Mouse (Mus musculus) heart, embryonic 13.5 days (tissue): ENCODE results near the gene Dlx5. TPM values are rescaled to one million over a fixed set of nuclear protein-coding genes. Genes with fewer than 3 reads are reported as not detected.

Source experiments
- ATAC-seq: fragments of 200-750 bp; cut with Nextera tagmentation; 2 replicates; pipeline ENCODE4 v1.8.0; 2017; ENCODE audit warnings: moderate TSS enrichment; ENCODE audit not compliant: insufficient number of reproducible peaks, low FRiP score, low TSS enrichment; ENCODE audit errors: extremely low read depth
- H3K27ac ChIP-seq: fragments of 300-500 bp; sonication (generic); replicated peaks from 2 replicates; pipeline ENCODE4 v1.5.1; 2015; ENCODE audit warnings: moderate library complexity, mild to moderate bottlenecking, inconsistent platforms
- H3K27me3 ChIP-seq: fragments of 300-500 bp; sonication (generic); replicated peaks from 2 replicates; pipeline ENCODE4 v1.6.1; 2015; ENCODE audit warnings: mild to moderate bottlenecking, inconsistent platforms
- H3K36me3 ChIP-seq: fragments of 300-500 bp; sonication (generic); 2 replicates; pipeline ENCODE4 v1.6.1; 2015; ENCODE audit warnings: mild to moderate bottlenecking, inconsistent platforms
- H3K4me1 ChIP-seq: fragments of 300-500 bp; sonication (generic); 2 replicates; pipeline ENCODE4 v1.6.1; 2015; ENCODE audit warnings: inconsistent platforms
- H3K4me2 ChIP-seq: fragments of 300-500 bp; sonication (generic); 2 replicates; pipeline ENCODE4 v1.6.1; 2015; ENCODE audit warnings: inconsistent platforms, mild to moderate bottlenecking, moderate library complexity
- H3K4me3 ChIP-seq: fragments of 300-500 bp; sonication (generic); 2 replicates; pipeline ENCODE4 v1.5.1; 2015; ENCODE audit warnings: moderate library complexity, mild to moderate bottlenecking, inconsistent platforms
- H3K9ac ChIP-seq: fragments of 300-500 bp; sonication (generic); 2 replicates; pipeline ENCODE4 v1.6.1; 2015; ENCODE audit warnings: inconsistent platforms, mild to moderate bottlenecking, moderate library complexity
- H3K9me3 ChIP-seq: fragments of 300-500 bp; sonication (generic); 2 replicates; pipeline ENCODE4 v1.6.1; 2016; ENCODE audit warnings: inconsistent platforms
- WGBS: fragments of 180-500 bp; shearing (Covaris S2); methylation state at CpG from one replicate; pipeline ENCODE4 v1.1.7; 2015; ENCODE audit warnings: mixed read lengths; 5-methylcytosine and 5-hydroxymethylcytosine counted together
- polyA plus RNA-seq: library from polyadenylated mRNA; unstranded; fragments of >200 nt; fragmentation: Nextera tagmentation; extraction: Ambion mirVana; gene quantifications from 2 replicates; pipeline ENCODE4 v1.2.1, GENCODE M21; 2015

Dlx5 gene
- polyA plus RNA-seq, 1 experiment from 2014 or later = 1.1 TPM

GRCm38 (mm10) chr6:6856881-6857280 is 25.0 kb downstream of the Dlx5 start:
- no peak for ATAC-seq
- Histone ChIP-seq H3K9ac (no peak overlapping the region), H3K4me2 (no peak overlapping the region), H3K4me1 (peaks cover 21% of the 10 kb centered on the region), H3K27ac (no peak overlapping the region), H3K27me3 (peaks cover 95% of the 10 kb centered on the region), H3K4me3 (no peak overlapping the region), H3K36me3 (no peaks in the 10 kb centered on the region), H3K9me3 (no peaks in the 10 kb centered on the region)
- WGBS = 6% methylated on average over 4 of the region's 4 CpGs

GRCm38 (mm10) chr6:6856316-6856715 is 25.6 kb downstream of the Dlx5 start:
- H3K4me3 ChIP-seq = no peak overlapping the region
- H3K27ac ChIP-seq = no peak overlapping the region
- H3K36me3 ChIP-seq = no peaks in the 10 kb centered on the region
- under 1% methylated on average over 20 of the region's 20 CpGs for WGBS
- no peak overlapping the region for H3K9ac ChIP-seq
- peaks cover 21% of the 10 kb centered on the region for H3K4me1 ChIP-seq
- ATAC-seq = no peak
- H3K9me3 ChIP-seq = no peaks in the 10 kb centered on the region
- peaks cover 99% of the 10 kb centered on the region for H3K27me3 ChIP-seq
- H3K4me2 ChIP-seq = no peak overlapping the region

- WGBS = 2% methylated on average over 8 of the region's 10 CpGs
- peaks cover 19% of the 10 kb centered on the region for H3K4me1 ChIP-seq
- no peak overlapping the region for H3K4me3 ChIP-seq
- H3K9me3 ChIP-seq = no peaks in the 10 kb centered on the region
- H3K4me2 ChIP-seq = no peak overlapping the region
- H3K27me3 ChIP-seq = peaks cover 99% of the 10 kb centered on the region
- no peak overlapping the region for H3K27ac ChIP-seq
- ATAC-seq = no peak
- H3K36me3 ChIP-seq = no peaks in the 10 kb centered on the region
- no peak overlapping the region for H3K9ac ChIP-seq
Measured at GRCm38 (mm10) chr6:6855746-6856185, 26.1 kb downstream of the Dlx5 start.

- peaks cover 99% of the 10 kb centered on the region for H3K27me3 ChIP-seq
- H3K4me3 ChIP-seq = no peak overlapping the region
- no peak overlapping the region for H3K4me2 ChIP-seq
- H3K27ac ChIP-seq = no peak overlapping the region
- no peak for ATAC-seq
- WGBS = 1% methylated on average over 25 of the region's 25 CpGs
- H3K36me3 ChIP-seq = no peaks in the 10 kb centered on the region
- no peaks in the 10 kb centered on the region for H3K9me3 ChIP-seq
- H3K9ac ChIP-seq = no peak overlapping the region
- H3K4me1 ChIP-seq = peaks cover 16% of the 10 kb centered on the region
Measured at GRCm38 (mm10) chr6:6854902-6855745, 26.8 kb downstream of the Dlx5 start.

- no peak overlapping the region for H3K9ac ChIP-seq
- ATAC-seq = no peak
- H3K27ac ChIP-seq = no peak overlapping the region
- peaks cover 98% of the 10 kb centered on the region for H3K27me3 ChIP-seq
- no peak overlapping the region for H3K4me2 ChIP-seq
- H3K4me1 ChIP-seq = peaks cover 9% of the 10 kb centered on the region
- 4% methylated on average over 9 of the region's 9 CpGs for WGBS
- H3K9me3 ChIP-seq = no peaks in the 10 kb centered on the region
- H3K4me3 ChIP-seq = no peak overlapping the region
- no peaks in the 10 kb centered on the region for H3K36me3 ChIP-seq
Measured at GRCm38 (mm10) chr6:6854176-6854575, 27.7 kb downstream of the Dlx5 start.

- H3K9ac ChIP-seq = no peak overlapping the region
- H3K27me3 ChIP-seq = peaks cover 97% of the 10 kb centered on the region
- H3K9me3 ChIP-seq = no peaks in the 10 kb centered on the region
- H3K4me1 ChIP-seq = peaks cover 9% of the 10 kb centered on the region
- no peak overlapping the region for H3K27ac ChIP-seq
- no peak overlapping the region for H3K4me2 ChIP-seq
- H3K4me3 ChIP-seq = no peak overlapping the region
- WGBS = 26% methylated on average over 3 of the region's 3 CpGs
- H3K36me3 ChIP-seq = no peaks in the 10 kb centered on the region
- no peak for ATAC-seq
Measured at GRCm38 (mm10) chr6:6852944-6853343, 28.9 kb downstream of the Dlx5 start.

- Histone ChIP-seq H3K27ac (no peak overlapping the region), H3K36me3 (no peaks in the 10 kb centered on the region), H3K4me3 (no peak overlapping the region), H3K9ac (no peak overlapping the region), H3K27me3 (peaks cover 93% of the 10 kb centered on the region), H3K4me2 (no peak overlapping the region), H3K9me3 (no peaks in the 10 kb centered on the region), H3K4me1 (peaks cover 9% of the 10 kb centered on the region)
- WGBS = 7% methylated on average over 10 of the region's 10 CpGs
- ATAC-seq = no peak
Measured at GRCm38 (mm10) chr6:6851166-6851565, 30.7 kb downstream of the Dlx5 start.

- ATAC-seq = no peak
- Histone ChIP-seq H3K27ac (no peak overlapping the region), H3K4me1 (peaks cover 9% of the 10 kb centered on the region), H3K4me3 (no peak overlapping the region), H3K9ac (no peak overlapping the region), H3K27me3 (peaks cover 93% of the 10 kb centered on the region), H3K36me3 (no peaks in the 10 kb centered on the region), H3K4me2 (peak overlapping the region; percentile 11), H3K9me3 (no peaks in the 10 kb centered on the region)
- 1% methylated on average over 26 of the region's 26 CpGs for WGBS
Measured at GRCm38 (mm10) chr6:6850324-6851060, 31.4 kb downstream of the Dlx5 start.

GRCm38 (mm10) chr6:6849744-6850143 is 32.1 kb downstream of the Dlx5 start:
- H3K9me3 ChIP-seq = no peaks in the 10 kb centered on the region
- H3K4me3 ChIP-seq = no peak overlapping the region
- 4% methylated on average over 12 of the region's 12 CpGs for WGBS
- no peak for ATAC-seq
- no peak overlapping the region; the same call in 1 of the 2 replicates for H3K4me2 ChIP-seq
- no peak overlapping the region for H3K27ac ChIP-seq
- H3K4me1 ChIP-seq = peaks cover 4% of the 10 kb centered on the region
- H3K36me3 ChIP-seq = no peaks in the 10 kb centered on the region
- H3K9ac ChIP-seq = no peak overlapping the region
- peaks cover 93% of the 10 kb centered on the region for H3K27me3 ChIP-seq

GRCm38 (mm10) chr6:6848541-6848940 is 33.3 kb downstream of the Dlx5 start:
- no peak overlapping the region for H3K4me3 ChIP-seq
- peaks cover 4% of the 10 kb centered on the region for H3K4me1 ChIP-seq
- 23% methylated on average over 4 of the region's 4 CpGs for WGBS
- no peak overlapping the region for H3K9ac ChIP-seq
- H3K4me2 ChIP-seq = no peak overlapping the region
- H3K9me3 ChIP-seq = no peaks in the 10 kb centered on the region
- no peak overlapping the region for H3K27ac ChIP-seq
- ATAC-seq = no peak
- peaks cover 81% of the 10 kb centered on the region for H3K27me3 ChIP-seq
- no peaks in the 10 kb centered on the region for H3K36me3 ChIP-seq

- 0 out of 2 replicates have a peak, but pooled peaks cover 10% of the 10 kb centered on the region for H3K4me1 ChIP-seq
- no peak overlapping the region for H3K9ac ChIP-seq
- H3K9me3 ChIP-seq = no peaks in the 10 kb centered on the region
- WGBS = 83% methylated on average over 3 of the region's 3 CpGs
- H3K4me3 ChIP-seq = no peak overlapping the region
- no peaks in the 10 kb centered on the region for H3K27me3 ChIP-seq
- H3K27ac ChIP-seq = no peak overlapping the region
- H3K4me2 ChIP-seq = no peak overlapping the region
- no peaks in the 10 kb centered on the region for H3K36me3 ChIP-seq
- ATAC-seq = no peak
Measured at GRCm38 (mm10) chr6:6833301-6833700, 48.6 kb downstream of the Dlx5 start.
